Mouse (Mus musculus) ES-E14 (cell line): ENCODE data around the gene Rnf227. TPM values are rescaled to one million over a fixed set of nuclear protein-coding genes. Genes with fewer than 3 reads are reported as not detected.

Experiments used
- DNase-seq: peaks from one replicate; pipeline ENCODE4 v3.0.0-alpha.2; 2013; ENCODE audit warnings: low read depth, low spot score
- H3K27ac ChIP-seq: 2 replicates; pipeline ENCODE4 v1.5.1; 2012; ENCODE audit warnings: low read depth, mild to moderate bottlenecking, low read length, moderate library complexity, mixed read lengths; ENCODE audit not compliant: poor library complexity, insufficient read depth, severe bottlenecking
- H3K36me3 ChIP-seq: 2 replicates; pipeline ENCODE4 v1.6.1; 2012; ENCODE audit warnings: mild to moderate bottlenecking, low read length, moderate library complexity, mixed read lengths; ENCODE audit not compliant: control insufficient read depth, poor library complexity, insufficient read depth, severe bottlenecking
- H3K4me1 ChIP-seq, 2 experiments: fragments of 150-350 bp in 1 of 2; sonication (generic) in 1 of 2; 2 replicates each; pipeline ENCODE4 v1.6.1; 2012; ENCODE audit warnings: low read length in 2 of 2, mild to moderate bottlenecking in 1 of 2, mixed read lengths in 1 of 2; ENCODE audit not compliant: control insufficient read depth in 2 of 2, insufficient read depth in 2 of 2, poor library complexity in 1 of 2
- H3K4me3 ChIP-seq, 2 experiments: fragments of 150-350 bp in 1 of 2; sonication (generic) in 1 of 2; 2 replicates each; pipeline ENCODE4 v1.5.1; 2012; ENCODE audit warnings: low read length in 2 of 2, low read depth in 1 of 2, mild to moderate bottlenecking in 1 of 2, mixed read lengths in 1 of 2; ENCODE audit not compliant: insufficient read depth in 1 of 2, poor library complexity in 1 of 2, severe bottlenecking in 1 of 2
- H3K9ac ChIP-seq: 2 replicates; pipeline ENCODE4 v1.6.1; 2012; ENCODE audit warnings: low read depth, mild to moderate bottlenecking, low read length, mixed read lengths; ENCODE audit not compliant: poor library complexity, insufficient read depth, severe bottlenecking
- H3K9me3 ChIP-seq: fragments of 150-350 bp; sonication (generic); 2 replicates; pipeline ENCODE4 v1.6.1; 2012; ENCODE audit warnings: low read depth, mild to moderate bottlenecking, low read length; ENCODE audit not compliant: control insufficient read depth, insufficient read depth
- CHD2 ChIP-seq: IDR thresholded peaks from 2 replicates; pipeline ENCODE4 v1.6.1; 2014; ENCODE audit warnings: mild to moderate bottlenecking, low read depth, low read length, inconsistent platforms
- HCFC1 ChIP-seq: IDR thresholded peaks from 2 replicates; pipeline ENCODE4 v1.6.1; 2012; ENCODE audit warnings: low read length, inconsistent platforms, borderline replicate concordance; ENCODE audit not compliant: insufficient read depth
- MAFK ChIP-seq: IDR thresholded peaks from 2 replicates; pipeline ENCODE4 v1.6.1; 2014; ENCODE audit warnings: mild to moderate bottlenecking, low read depth, low read length, inconsistent platforms; ENCODE audit not compliant: insufficient read depth
- ZC3H11A ChIP-seq: IDR thresholded peaks from 2 replicates; pipeline ENCODE4 v1.6.1; 2012; ENCODE audit warnings: low read depth, mild to moderate bottlenecking, inconsistent platforms, low read length, borderline replicate concordance
- ZNF384 ChIP-seq: IDR thresholded peaks from 2 replicates; pipeline ENCODE4 v1.6.1; 2012; ENCODE audit warnings: low read depth, low read length, inconsistent platforms
- in situ Hi-C, 2 experiments: fragments of 600-800 bp; cut with MboI; formaldehyde crosslinking; loops; one replicate each; pipeline ENCODE4 v1.15.1; 2025; ENCODE audit warnings: low sequenced_read_pairs in 2 of 2, inconsistent platforms in 1 of 2; ENCODE audit not compliant: unreplicated experiment in 2 of 2
- total RNA-seq: library from RNA; depleted of rRNA; stranded (reverse); fragments of 300-350 nt; gene quantifications from 2 replicates; pipeline ENCODE4 v1.2.3, GENCODE M21; 2012

Gene Rnf227
- total RNA-seq, 1 experiment: 1.8 TPM

GRCm38 (mm10) chr11:69323667-69324111 is 16.6 kb upstream of the Rnf227 start, which contains the start of the genes Cntrob and Trappc1:
Gene Cntrob, minus strand, starts transcription at chr11:69323775.
Gene Trappc1, plus strand, starts transcription at chr11:69323980.
- peak within 1 kb of the TSS; percentile 80 to 90 for H3K4me3 ChIP-seq
- peaks cover 10% of the 10 kb centered on the region; the same call in 1 of the 2 replicates for H3K36me3 ChIP-seq
- H3K9ac ChIP-seq: peak within 1 kb of the TSS; percentile 92
- peak; percentile 98 for DNase-seq
- TF ChIP-seq ZC3H11A: no peak
- no peak for TF ChIP-seq MAFK
- TF ChIP-seq ZNF384: no peak
- TF ChIP-seq HCFC1: no peak
- no peak; the same call in 1 of the 2 replicates for TF ChIP-seq CHD2
- peak within 1 kb of the TSS; percentile 48 for H3K27ac ChIP-seq
- H3K4me1 ChIP-seq: peaks cover 0 to 10% of the 10 kb centered on the region in 2 experiments; a peak in 2 of 4 replicates
- in situ Hi-C loops: no loop called here
- no peaks in the 10 kb centered on the region for H3K9me3 ChIP-seq

- H3K27ac ChIP-seq: no peak overlapping the region
- no peak for DNase-seq
- H3K36me3 ChIP-seq: peaks cover under 1% of the 10 kb centered on the region; the same call in 1 of the 2 replicates
- TF ChIP-seq MAFK: no peak
- no peak for TF ChIP-seq ZC3H11A
- no peak for TF ChIP-seq ZNF384
- no peak for TF ChIP-seq HCFC1
- no peak for TF ChIP-seq CHD2
- H3K4me1 ChIP-seq: peaks cover 0 to 10% of the 10 kb centered on the region in 2 experiments; a peak in 2 of 4 replicates
- no peaks in the 10 kb centered on the region for H3K9me3 ChIP-seq
- H3K4me3 ChIP-seq: peak overlapping the region in 1 of 2 experiments; percentile 87; a peak in 2 of 4 replicates
- peak overlapping the region; percentile 72; the same call in 1 of the 2 replicates for H3K9ac ChIP-seq
- in situ Hi-C loops: no loop called here
Measured at GRCm38 (mm10) chr11:69324749-69325148, 15.5 kb upstream of the Rnf227 start.

- peaks cover 0 to 10% of the 10 kb centered on the region in 2 experiments; a peak in 2 of 4 replicates for H3K4me1 ChIP-seq
- no peaks in the 10 kb centered on the region for H3K9me3 ChIP-seq
- in situ Hi-C loops: no loop called here
- peak within 1 kb of the TSS; percentile 72 to 74 for H3K4me3 ChIP-seq
- H3K27ac ChIP-seq: no peak within 1 kb of the TSS
- H3K36me3 ChIP-seq: no peaks in the 10 kb centered on the region; the same call in 1 of the 2 replicates
- DNase-seq: peak; percentile 85
- H3K9ac ChIP-seq: peak within 1 kb of the TSS; percentile 41
- TF ChIP-seq ZNF384 (no peak), ZC3H11A (no peak), MAFK (no peak), HCFC1 (no peak; the same call in 1 of the 2 replicates), CHD2 (no peak)
Measured at GRCm38 (mm10) chr11:69325628-69326407, 14.4 kb upstream of the Rnf227 start, which contains the start of gene Kcnab3. Gene Kcnab3, plus strand, starts transcription at chr11:69326258.

GRCm38 (mm10) chr11:69326408-69327156 is 13.7 kb upstream of the Rnf227 start:
- in situ Hi-C loops: no loop called here
- H3K9me3 ChIP-seq: no peaks in the 10 kb centered on the region
- no peaks in the 10 kb centered on the region; the same call in 1 of the 2 replicates for H3K36me3 ChIP-seq
- no peak for DNase-seq
- peak overlapping the region; percentile 72 to 74 for H3K4me3 ChIP-seq
- H3K4me1 ChIP-seq: peaks cover 2 to 14% of the 10 kb centered on the region in 2 experiments; a peak in 3 of 4 replicates
- no peak overlapping the region for H3K27ac ChIP-seq
- TF ChIP-seq MAFK: no peak
- no peak for TF ChIP-seq CHD2
- no peak for TF ChIP-seq HCFC1
- no peak for TF ChIP-seq ZNF384
- TF ChIP-seq ZC3H11A: no peak
- peak overlapping the region; percentile 41 for H3K9ac ChIP-seq
